Mouse (Mus musculus) mouse embryonic stem cell (cell line): ENCODE measurements around the gene Blvrb.

Experiments used
- in situ Hi-C, 2 experiments: fragments of 300-500 bp; cut with MboI; formaldehyde crosslinking; loops; 1 replicate in 1 of 2; 3 replicates in 1 of 2; pipeline ENCODE4 v1.14.3; 2019 to 2020; ENCODE audit warnings: low sequenced_read_pairs in 2 of 2, low pct_unique_long_range_greater_than_20kb in 1 of 2, mixed read lengths in 1 of 2; ENCODE audit not compliant: unreplicated experiment in 1 of 2

Blvrb gene

GRCm38 (mm10) chr7:27499036-27499435, 51.3 kb downstream of the Blvrb start, which contains the start of gene Prx:
Gene Prx, plus strand, starts transcription at chr7:27499324.
- in situ Hi-C loops: no loop called here

- in situ Hi-C loops: no loop called here
Measured at GRCm38 (mm10) chr7:27501620-27502019, 53.8 kb downstream of the Blvrb start.

- in situ Hi-C loops: no loop called here
Measured at GRCm38 (mm10) chr7:27506765-27507370, 59.1 kb downstream of the Blvrb start.

- in situ Hi-C loops: no loop called here
Measured at GRCm38 (mm10) chr7:27507711-27508647, 60.2 kb downstream of the Blvrb start.

- in situ Hi-C loops: no loop called here
Measured at GRCm38 (mm10) chr7:27508648-27509005, 60.8 kb downstream of the Blvrb start.

- in situ Hi-C loops: no loop called here
Measured at GRCm38 (mm10) chr7:27510809-27511208, 63.0 kb downstream of the Blvrb start.

- in situ Hi-C loops: no loop called here
Measured at GRCm38 (mm10) chr7:27514961-27515360, 67.2 kb downstream of the Blvrb start.
